Mouse (Mus musculus): ENCODE results near the gene Prps2. TPM values are rescaled to one million over a fixed set of nuclear protein-coding genes. Genes with fewer than 3 reads are reported as not detected.

The Prps2 gene
- 1 to 10 TPM; 2.0 to 7.2 TPM for polyA plus RNA-seq (2012; fragmentation: generic; extraction: Trizol)

GRCm38 (mm10) chrX:167382047-167382853 is at the start of gene Prps2:
Prps2 (minus strand) TSS chrX:167382749.

DNA sequence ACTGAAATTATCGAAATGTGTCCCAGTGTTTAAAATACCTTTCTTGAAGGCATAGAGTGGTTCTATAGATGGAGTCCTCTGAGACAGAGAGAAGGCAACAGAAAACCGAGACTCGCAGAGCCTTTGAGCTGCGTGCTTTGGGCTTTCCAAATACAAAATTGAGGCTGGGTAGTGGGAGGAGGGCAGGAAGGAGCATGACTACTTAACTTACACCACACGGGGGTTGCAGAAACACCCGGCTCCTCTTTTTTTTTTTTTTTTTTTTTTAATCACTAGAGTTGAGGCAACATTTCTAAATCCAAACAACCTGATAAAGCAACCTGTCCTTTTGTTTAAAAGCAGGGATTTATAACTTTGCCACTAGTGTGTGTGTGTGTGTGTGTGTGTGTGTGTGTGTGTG is 52.1 kb downstream of the Prps2 start, which contains the start of gene Tlr7:
Tlr7 (minus strand) TSS at position 160 of the 400 bp plus-strand sequence.

Other genes starting within 250 kb of the Prps2 start
- 1,000 to 10,000 TPM in 1 of 2 experiments, 100 to 1,000 TPM in 1; 309 to 1,197 TPM for gene Tmsb4x, start 173.4 kb downstream of the Prps2 start, polyA plus RNA-seq (2012; fragmentation: generic; extraction: Trizol)
- gene Tlr8, start 118.4 kb downstream of the Prps2 start, polyA plus RNA-seq (2012; fragmentation: generic; extraction: Trizol) = not detected
- gene Tlr7, start 52.2 kb downstream of the Prps2 start, polyA plus RNA-seq (2012; fragmentation: generic; extraction: Trizol) = under 1 TPM; under 0.01 to 0.01 TPM

Data from C3H10T1/2 (cell line).